Mouse (Mus musculus): ENCODE results near the gene Hlf.

DNA sequence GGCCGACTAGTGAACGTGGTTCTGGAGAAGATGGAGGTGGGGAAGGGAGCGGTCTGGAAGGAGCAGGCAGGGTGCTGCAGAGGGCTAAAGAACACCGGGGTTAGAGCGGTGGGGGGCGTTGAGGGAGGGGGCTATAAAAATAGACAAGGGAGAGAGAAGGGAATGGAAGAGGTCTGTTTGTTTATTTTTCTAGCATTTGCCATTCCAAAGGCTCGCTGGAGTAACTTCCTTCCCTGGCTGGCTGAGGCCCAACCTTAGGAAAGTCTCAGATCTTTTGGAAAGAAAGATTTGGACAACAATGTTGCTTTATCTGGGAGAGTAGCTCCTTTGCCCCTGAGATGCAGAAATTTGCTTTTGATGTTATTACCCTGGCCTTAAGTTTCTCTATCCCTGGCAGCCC lies 21.6 kb downstream of the Hlf start:
- TF ChIP-seq POLR2A (IDR thresholded peaks at IDR 0.05; ENCODE audit: insufficient read depth, low read depth, low read length) (no peak), CTCF (IDR thresholded peaks at IDR 0.05; ENCODE audit: insufficient read depth, low read depth, low read length) (no peak)

Data from olfactory bulb, adult 2 months (tissue).